Mouse (Mus musculus) thymus, adult 2 months (tissue): ENCODE data around the gene Gm3488. TPM values are rescaled to one million over a fixed set of nuclear protein-coding genes. Genes with fewer than 3 reads are reported as not detected.
"Not testable (repeated sequence)": the region's sequence is repeated elsewhere in the genome, so short reads cannot be mapped to it uniquely, and the experiment has no call there.

Experiments
- DNase-seq: peaks from one replicate; pipeline ENCODE4 v3.0.0; 2021
- H3K27ac ChIP-seq: fragments of 200-500 bp; 2 replicates; pipeline ENCODE4 v1.5.1; 2012; ENCODE audit warnings: low read length, control low read depth; ENCODE audit not compliant: control insufficient read depth, insufficient read depth
- H3K27me3 ChIP-seq: fragments of 200-500 bp; 2 replicates; pipeline ENCODE4 v1.6.1; 2012; ENCODE audit warnings: mild to moderate bottlenecking, low read length, moderate library complexity, mixed read lengths; ENCODE audit not compliant: control insufficient read depth, insufficient read depth
- H3K36me3 ChIP-seq: fragments of 200-500 bp; 2 replicates; pipeline ENCODE4 v1.6.1; 2012; ENCODE audit warnings: mild to moderate bottlenecking, low read length, moderate library complexity; ENCODE audit not compliant: control insufficient read depth, insufficient read depth
- H3K4me1 ChIP-seq: fragments of 200-500 bp; replicated peaks from 2 replicates; pipeline ENCODE4 v1.6.1; 2012; ENCODE audit warnings: low read length; ENCODE audit not compliant: control insufficient read depth, insufficient read depth
- H3K4me3 ChIP-seq: fragments of 200-500 bp; 2 replicates; pipeline ENCODE4 v1.5.1; 2012; ENCODE audit warnings: mild to moderate bottlenecking, low read length, control low read depth, moderate library complexity; ENCODE audit not compliant: control insufficient read depth, insufficient read depth
- WGBS: fragments of 180-500 bp; shearing (Covaris S2); methylation state at CpG from one replicate; pipeline ENCODE4 v1.1.7; 2018; 5-methylcytosine and 5-hydroxymethylcytosine counted together
- polyA plus RNA-seq: library from polyadenylated mRNA; depleted of rRNA; stranded (reverse); fragments of >200 nt; gene quantifications from 2 replicates; pipeline ENCODE4 v1.2.3, GENCODE M21; 2012; rRNA removed

Gm3488 gene
- 0.14 and 0.24 TPM in 2 replicates for polyA plus RNA-seq

- not testable (repeated sequence) for H3K27me3 ChIP-seq, H3K36me3 ChIP-seq, H3K4me3 ChIP-seq, H3K4me1 ChIP-seq, H3K27ac ChIP-seq, DNase-seq
- no CpG with 5 or more reads among the region's 35 CpGs for WGBS
Observed at GRCm38 (mm10) chr14:5501374-5501773, at the start of gene Gm3488. Gene Gm3488, plus strand, starts transcription at chr14:5501674.

DNA sequence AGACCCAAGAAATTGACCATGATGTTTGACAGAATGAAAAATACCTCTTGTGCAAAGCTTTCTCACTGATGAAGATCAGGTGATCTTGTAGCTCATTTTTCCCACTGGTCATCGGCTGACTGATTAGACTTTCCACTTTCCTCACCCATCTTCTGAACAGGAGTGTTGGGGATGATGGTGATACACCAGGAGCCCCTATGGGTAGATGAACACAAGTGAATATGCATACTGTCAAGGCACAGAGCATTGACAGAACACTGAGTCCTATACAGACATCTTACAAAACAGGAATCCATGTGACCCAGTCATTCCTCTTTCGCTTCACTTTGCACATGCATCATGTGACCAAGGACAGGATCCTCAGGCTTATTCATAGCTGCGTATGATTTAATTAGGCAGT, 46.1 kb upstream of the Gm3488 start, which contains the start of gene Gm3194:
Gm3194 (minus strand) TSS at position 101 of the 400 bp plus-strand sequence.
- not testable (repeated sequence) for DNase-seq, H3K4me3 ChIP-seq, H3K27me3 ChIP-seq, H3K4me1 ChIP-seq, H3K36me3 ChIP-seq, H3K27ac ChIP-seq
- WGBS: no CpG with 5 or more reads among the region's 3 CpGs

GRCm38 (mm10) chr14:5460469-5460868, 41.0 kb upstream of the Gm3488 start:
- no CpG with 5 or more reads among the region's 19 CpGs for WGBS
- not testable (repeated sequence) for H3K4me3 ChIP-seq, H3K27ac ChIP-seq, DNase-seq, H3K4me1 ChIP-seq, H3K36me3 ChIP-seq, H3K27me3 ChIP-seq

DNA sequence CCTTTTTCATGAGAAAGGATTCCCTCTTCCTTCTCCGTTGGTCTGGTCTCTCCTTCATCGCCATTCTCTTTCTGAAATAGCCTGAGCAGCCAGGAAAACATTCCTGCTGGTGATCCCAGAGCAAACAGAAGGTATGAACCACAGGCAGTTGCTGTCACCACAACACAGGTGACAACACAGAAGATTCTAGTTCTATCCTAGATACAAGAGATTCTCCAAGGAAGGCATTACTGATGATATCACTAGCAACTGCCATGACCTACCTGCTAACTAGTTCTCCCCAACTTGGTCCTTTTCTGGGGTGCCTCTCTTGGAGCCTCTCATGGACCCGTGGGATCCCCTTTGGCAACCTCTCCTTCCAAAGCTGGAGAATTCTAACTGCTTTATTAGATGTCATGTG, 23.7 kb upstream of the Gm3488 start, which contains the start of gene Gm8246:
Gm8246 (minus strand) TSS at position 101 of the 400 bp plus-strand sequence.
- not testable (repeated sequence) for DNase-seq, H3K36me3 ChIP-seq, H3K27ac ChIP-seq, H3K27me3 ChIP-seq, H3K4me3 ChIP-seq, H3K4me1 ChIP-seq
- WGBS: no CpG with 5 or more reads among the region's 3 CpGs

DNA sequence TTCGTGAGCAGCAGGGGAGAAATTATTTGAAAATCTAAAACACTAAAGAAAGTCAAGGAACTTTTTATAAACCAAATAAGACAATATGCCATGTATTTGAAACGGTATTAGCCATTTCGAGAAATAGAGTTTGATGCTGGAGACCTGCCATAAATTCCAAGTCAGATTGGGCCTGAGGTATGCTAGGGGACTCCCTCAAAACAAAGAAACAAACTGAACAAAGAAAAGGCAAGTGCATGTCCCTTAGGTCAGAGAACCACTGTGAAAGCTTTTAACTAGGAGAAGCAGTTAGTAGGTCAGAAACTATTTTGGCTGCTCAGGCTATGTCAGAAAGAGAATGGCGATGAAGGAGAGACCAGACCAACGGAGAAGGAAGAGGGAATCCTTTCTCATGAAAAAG, 17.6 kb upstream of the Gm3488 start, which contains the start of gene Gm3187:
Gm3187 (plus strand) TSS at position 301 of the 400 bp plus-strand sequence.
- H3K27ac ChIP-seq, H3K27me3 ChIP-seq, H3K4me1 ChIP-seq, H3K4me3 ChIP-seq, H3K36me3 ChIP-seq, DNase-seq: not testable (repeated sequence)
- WGBS: 84% methylated on average over 5 of the region's 5 CpGs

DNA sequence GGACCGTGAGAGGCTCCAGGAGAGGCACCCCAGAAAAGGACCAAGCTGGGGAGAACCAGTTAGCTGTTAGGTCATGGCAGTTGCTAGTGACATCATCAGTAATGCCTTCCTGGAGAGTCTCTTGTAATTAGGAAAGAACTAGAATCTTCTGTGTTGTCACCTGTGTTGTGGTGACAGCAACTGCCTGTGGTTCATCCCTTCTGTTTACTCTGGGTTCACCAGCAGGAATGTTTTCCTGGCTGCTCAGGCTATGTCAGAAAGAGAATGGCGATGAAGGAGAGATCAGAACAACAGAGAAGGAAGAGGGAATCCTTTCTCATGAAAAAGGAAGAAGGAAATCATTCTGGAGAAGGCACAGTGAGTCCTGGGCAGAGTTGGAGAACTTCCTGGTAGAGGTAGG, 36.7 kb downstream of the Gm3488 start, which contains the start of gene Gm3532:
Gm3532 (plus strand) TSS at position 301 of the 400 bp plus-strand sequence.
- WGBS: no CpG with 5 or more reads among the region's 2 CpGs
- H3K4me3 ChIP-seq, DNase-seq: not testable (repeated sequence)

More for the DNA sequence above, 36.7 kb downstream of the Gm3488 start, which contains the start of gene Gm3532:
- not testable (repeated sequence) for H3K27me3 ChIP-seq, H3K4me1 ChIP-seq, H3K36me3 ChIP-seq, H3K27ac ChIP-seq

Other genes starting within 250 kb of the Gm3488 start
- gene Gm3526, start 241.1 kb upstream of the Gm3488 start, polyA plus RNA-seq: not detected in 2 replicates
- not detected in 2 replicates for gene Gm3542, start 166.7 kb upstream of the Gm3488 start, polyA plus RNA-seq
- gene Gm3500, start 112.6 kb upstream of the Gm3488 start, polyA plus RNA-seq: not detected in 2 replicates
- 0.09 and 0.20 TPM in 2 replicates for gene Gm3194, start 46.2 kb upstream of the Gm3488 start, polyA plus RNA-seq
- gene Gm8246, start 23.8 kb upstream of the Gm3488 start, polyA plus RNA-seq: not detected in 2 replicates
- not detected in 2 replicates for gene Gm3187, start 17.5 kb upstream of the Gm3488 start, polyA plus RNA-seq
- gene Gm3532, start 36.8 kb downstream of the Gm3488 start, polyA plus RNA-seq: not detected in 2 replicates
- not detected in 2 replicates for gene Gm8265, start 131.4 kb downstream of the Gm3488 start, polyA plus RNA-seq
- gene Gm9603, start 185.8 kb downstream of the Gm3488 start, polyA plus RNA-seq: not detected in 2 replicates
- 0.14 and 1.1 TPM in 2 replicates for gene Gm3373, start 239.9 kb downstream of the Gm3488 start, polyA plus RNA-seq